Mouse (Mus musculus): ENCODE data around the gene Angptl3.

DNA sequence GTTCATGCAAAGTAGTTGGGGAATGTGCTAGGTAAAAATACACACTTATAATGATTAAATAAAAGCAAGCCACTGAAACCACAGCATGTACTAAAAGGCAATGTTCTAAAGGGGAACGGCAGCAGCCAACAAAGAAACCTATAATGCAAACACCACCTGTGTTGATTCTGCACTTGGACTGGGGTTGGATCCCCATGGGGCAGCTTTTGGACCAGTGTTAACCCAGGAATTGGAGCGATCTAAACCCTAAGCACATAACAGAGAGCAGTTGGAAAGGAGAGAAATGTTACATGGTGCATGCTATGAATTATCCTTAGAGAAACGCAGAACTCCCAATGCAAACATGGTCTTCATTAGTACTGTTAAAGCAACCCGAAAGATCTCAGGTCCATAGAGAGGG is 37.3 kb upstream of the Angptl3 start:
- TF ChIP-seq CHD2 (IDR thresholded peaks at IDR 0.05; ENCODE audit: low read depth, low read length): no peak
- TF ChIP-seq ZNF384 (IDR thresholded peaks at IDR 0.05; ENCODE audit: low read depth, low read length): no peak
